Mouse (Mus musculus): Measurements from ENCODE around the gene Frmd4b.

Gene Frmd4b

GRCm38 (mm10) chr6:97540458-97540857 is 76.9 kb downstream of the Frmd4b start:
- POLR2A ChIA-PET: no interaction called here
- CTCF ChIA-PET: no interaction called here

GRCm38 (mm10) chr6:97535763-97536445 is 81.4 kb downstream of the Frmd4b start:
- CTCF ChIA-PET: no interaction called here
- POLR2A ChIA-PET: no interaction called here

GRCm38 (mm10) chr6:97531043-97531442 is 86.3 kb downstream of the Frmd4b start:
- ChIA-PET CTCF (interaction anchor here in 2 of 4 experiments (0.6 to 0.8 kb wide), 2 partner anchors 232 to 508 kb away, joined by 4 read pairs; no protein-coding TSS in a partner anchor), POLR2A (interaction anchor here in 1 of 4 experiments (0.6 to 1.0 kb wide), 2 partner anchors 9 to 205 kb away, joined by 3 read pairs; no protein-coding TSS in a partner anchor)

GRCm38 (mm10) chr6:97528961-97529680 is 88.2 kb downstream of the Frmd4b start:
- ChIA-PET CTCF (interaction anchor here in 2 of 4 experiments (0.6 to 1.3 kb wide), 2 partner anchors 21 to 382 kb away, joined by 3 to 6 read pairs; no protein-coding TSS in a partner anchor), POLR2A (no interaction called here)

GRCm38 (mm10) chr6:97526092-97526491 is 91.2 kb downstream of the Frmd4b start:
- ChIA-PET CTCF (interaction anchor here (0.5 to 1.6 kb wide), 10 partner anchors 42 to 398 kb away, joined by 3 to 12 read pairs (median 3); no protein-coding TSS in a partner anchor), POLR2A (interaction anchor here in 2 of 4 experiments (1.0 to 1.1 kb wide), 2 partner anchors 8 to 38 kb away, joined by 3 read pairs; no protein-coding TSS in a partner anchor)

- ChIA-PET POLR2A (no interaction called here), CTCF (interaction anchor here (0.5 to 1.9 kb wide), 11 partner anchors 90 to 480 kb away, joined by 3 to 8 read pairs (median 4); no protein-coding TSS in a partner anchor)
Observed at GRCm38 (mm10) chr6:97523118-97523517, 94.2 kb downstream of the Frmd4b start.

- ChIA-PET POLR2A (interaction anchor here in 2 of 4 experiments (0.6 to 0.7 kb wide), 3 partner anchors 9 to 542 kb away, joined by 3 to 10 read pairs (median 4); no protein-coding TSS in a partner anchor), CTCF (interaction anchor here in 3 of 4 experiments (0.6 to 1.6 kb wide), 5 partner anchors 45 to 644 kb away, joined by 3 to 4 read pairs (median 4); no protein-coding TSS in a partner anchor)
Observed at GRCm38 (mm10) chr6:97521279-97522038, 95.9 kb downstream of the Frmd4b start.

- POLR2A ChIA-PET: interaction anchor here in 1 of 4 experiments (0.7 kb wide), 1 partner anchor 372 kb away, joined by 3 read pairs; no protein-coding TSS in a partner anchor
Observed at GRCm38 (mm10) chr6:97520566-97520965, 96.8 kb downstream of the Frmd4b start.

GRCm38 (mm10) chr6:97519553-97519952 is 97.8 kb downstream of the Frmd4b start:
- ChIA-PET CTCF (interaction anchor here in 3 of 4 experiments (0.6 to 1.4 kb wide), 3 partner anchors 102 to 271 kb away, joined by 3 read pairs; no protein-coding TSS in a partner anchor), POLR2A (interaction anchor here in 1 of 4 experiments (0.6 kb wide), 1 partner anchor 1864 kb away, joined by 4 read pairs; no protein-coding TSS in a partner anchor)

More at GRCm38 (mm10) chr6:97520566-97520965, 96.8 kb downstream of the Frmd4b start:
- CTCF ChIA-PET: interaction anchor here in 3 of 4 experiments (0.6 to 1.6 kb wide), 5 partner anchors 62 to 272 kb away, joined by 3 to 4 read pairs (median 3); no protein-coding TSS in a partner anchor

- ChIA-PET CTCF (no interaction called here), POLR2A (no interaction called here)
Observed at GRCm38 (mm10) chr6:97518467-97518866, 98.9 kb downstream of the Frmd4b start.

GRCm38 (mm10) chr6:97517616-97518235 is 99.6 kb downstream of the Frmd4b start:
- POLR2A ChIA-PET: interaction anchor here in 1 of 4 experiments (1.0 kb wide), 1 partner anchor 9 kb away, joined by 3 read pairs; no protein-coding TSS in a partner anchor
- CTCF ChIA-PET: interaction anchor here in 1 of 4 experiments (0.6 kb wide), 1 partner anchor 237 kb away, joined by 3 read pairs; no protein-coding TSS in a partner anchor

- ChIA-PET POLR2A (interaction anchor here in 1 of 4 experiments (1.0 to 1.2 kb wide), 2 partner anchors 9 to 20 kb away, joined by 3 read pairs; no protein-coding TSS in a partner anchor), CTCF (no interaction called here)
Observed at GRCm38 (mm10) chr6:97516941-97517340, 100.4 kb downstream of the Frmd4b start.

GRCm38 (mm10) chr6:97510771-97511170 is 106.6 kb downstream of the Frmd4b start:
- ChIA-PET CTCF (interaction anchor here in 1 of 4 experiments (0.6 kb wide), 1 partner anchor 116 kb away, joined by 3 read pairs; no protein-coding TSS in a partner anchor), POLR2A (interaction anchor here in 1 of 4 experiments (0.6 kb wide), 1 partner anchor 91 kb away, joined by 4 read pairs; no protein-coding TSS in a partner anchor)

GRCm38 (mm10) chr6:97509434-97509833 is 107.9 kb downstream of the Frmd4b start:
- ChIA-PET CTCF (no interaction called here), POLR2A (no interaction called here)

- POLR2A ChIA-PET: no interaction called here
- CTCF ChIA-PET: no interaction called here
Observed at GRCm38 (mm10) chr6:97508480-97508879, 108.9 kb downstream of the Frmd4b start.

GRCm38 (mm10) chr6:97507893-97508292 is 109.4 kb downstream of the Frmd4b start:
- ChIA-PET CTCF (no interaction called here), POLR2A (no interaction called here)

- POLR2A ChIA-PET: no interaction called here
- CTCF ChIA-PET: interaction anchor here in 1 of 4 experiments (0.6 kb wide), 1 partner anchor 9 kb away, joined by 4 read pairs; no protein-coding TSS in a partner anchor
Observed at GRCm38 (mm10) chr6:97506141-97506650, 111.1 kb downstream of the Frmd4b start.

GRCm38 (mm10) chr6:97504673-97505072 is 112.7 kb downstream of the Frmd4b start:
- ChIA-PET POLR2A (no interaction called here), CTCF (no interaction called here)
